Mouse (Mus musculus) erythroblast, embryonic 14.5 days (primary cell): ENCODE data around the gene Irgm1.

Experiments used
- GATA1 ChIP-seq: IDR thresholded peaks from 2 replicates; pipeline ENCODE4 v1.6.1; 2012; ENCODE audit warnings: low read length, inconsistent platforms, mixed read lengths
- TAL1 ChIP-seq: IDR thresholded peaks from 3 replicates; pipeline ENCODE4 v1.6.1; 2012; ENCODE audit warnings: low read length, inconsistent platforms, mixed read lengths

DNA sequence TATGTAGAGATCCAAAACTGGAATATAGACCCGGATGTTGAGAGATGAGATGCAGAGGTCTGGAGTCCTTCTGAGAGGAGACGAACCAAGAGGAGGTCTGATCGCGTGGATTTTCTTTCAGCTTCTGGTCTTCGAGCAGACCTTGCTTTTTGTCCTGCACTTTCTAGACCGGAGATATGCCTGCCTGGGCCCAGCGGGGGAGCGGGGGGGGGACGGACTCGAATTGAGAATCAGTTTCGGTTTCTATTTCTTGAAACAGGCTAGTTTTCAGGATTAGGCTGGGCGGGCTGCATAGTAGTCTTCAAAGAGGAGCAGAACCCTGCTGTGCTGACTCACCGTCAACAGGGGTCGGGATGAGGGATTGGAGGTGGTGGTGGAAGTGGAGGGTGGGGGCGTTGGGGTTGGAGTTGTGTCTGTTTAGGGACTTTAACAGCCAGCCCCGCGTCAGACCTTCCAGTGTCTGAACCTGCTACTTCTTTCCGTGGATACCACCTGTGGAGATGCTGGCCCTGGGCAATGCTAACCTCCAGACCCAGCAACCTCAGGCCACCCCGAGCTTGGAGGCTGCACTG lies at the start of gene Irgm1:
- no peak for TF ChIP-seq GATA1
- no peak for TF ChIP-seq TAL1
